Mouse (Mus musculus) forebrain, embryonic 12.5 days (tissue): ENCODE measurements around the gene Trim56. TPM values are rescaled to one million over a fixed set of nuclear protein-coding genes. Genes with fewer than 3 reads are reported as not detected.
A peak's percentile ranks its signal among the peaks of the same experiment; 100 is the strongest.
"Not testable (repeated sequence)": the region's sequence is repeated elsewhere in the genome, so short reads cannot be mapped to it uniquely, and the experiment has no call there.

ENCODE experiments used
- ATAC-seq: fragments of 200-750 bp; cut with Nextera tagmentation; 2 replicates; pipeline ENCODE4 v1.8.0; 2017; ENCODE audit warnings: moderate TSS enrichment; ENCODE audit not compliant: low FRiP score
- H3K27ac ChIP-seq: fragments of 300-500 bp; sonication (generic); 2 replicates; pipeline ENCODE4 v1.5.1; 2016; ENCODE audit warnings: mild to moderate bottlenecking
- H3K27me3 ChIP-seq: fragments of 300-500 bp; sonication (generic); 2 replicates; pipeline ENCODE4 v1.6.1; 2016; ENCODE audit warnings: mild to moderate bottlenecking
- H3K36me3 ChIP-seq: fragments of 300-500 bp; sonication (generic); replicated peaks from 2 replicates; pipeline ENCODE4 v1.6.1; 2016; ENCODE audit warnings: mild to moderate bottlenecking
- H3K4me1 ChIP-seq: fragments of 300-500 bp; sonication (generic); 2 replicates; pipeline ENCODE4 v1.6.1; 2016
- H3K4me2 ChIP-seq: fragments of 300-500 bp; sonication (generic); 2 replicates; pipeline ENCODE4 v1.6.1; 2016; ENCODE audit warnings: mild to moderate bottlenecking, moderate library complexity
- H3K4me3 ChIP-seq: fragments of 300-500 bp; sonication (generic); replicated peaks from 2 replicates; pipeline ENCODE4 v1.5.1; 2016; ENCODE audit warnings: mild to moderate bottlenecking
- H3K9ac ChIP-seq: fragments of 300-500 bp; sonication (generic); 2 replicates; pipeline ENCODE4 v1.6.1; 2016; ENCODE audit warnings: mild to moderate bottlenecking
- H3K9me3 ChIP-seq: fragments of 300-500 bp; sonication (generic); 2 replicates; pipeline ENCODE4 v1.6.1; 2016
- WGBS: fragments of 180-500 bp; shearing (Covaris S2); methylation state at CpG from one replicate; pipeline ENCODE4 v1.1.7; 2016; 5-methylcytosine and 5-hydroxymethylcytosine counted together
- polyA plus RNA-seq: library from polyadenylated mRNA; unstranded; fragments of >200 nt; fragmentation: Nextera tagmentation; extraction: Ambion mirVana; gene quantifications from 2 replicates; pipeline ENCODE4 v1.2.1, GENCODE M21; 2016

Trim56 gene
- 5.6 and 6.8 TPM in 2 replicates for polyA plus RNA-seq

- 14% methylated on average over 29 of the region's 29 CpGs for WGBS
- no peak for ATAC-seq
- peaks cover 18% of the 10 kb centered on the region for H3K36me3 ChIP-seq
- peak within 1 kb of the TSS; percentile 52 for H3K4me3 ChIP-seq
- H3K27me3 ChIP-seq = no peaks in the 10 kb centered on the region
- H3K9ac ChIP-seq = peak within 1 kb of the TSS; percentile 70
- no peaks in the 10 kb centered on the region for H3K9me3 ChIP-seq
- peaks cover 18% of the 10 kb centered on the region for H3K4me1 ChIP-seq
- peak within 1 kb of the TSS; percentile 50; the same call in 1 of the 2 replicates for H3K27ac ChIP-seq
- H3K4me2 ChIP-seq = peak within 1 kb of the TSS; percentile 66
Measured at GRCm38 (mm10) chr5:137115866-137116847, at the start of gene Trim56. Gene Trim56, minus strand, starts transcription at chr5:137116209.

- Histone ChIP-seq H3K4me2 (no peak overlapping the region), H3K4me1 (no peaks in the 10 kb centered on the region), H3K36me3 (no peaks in the 10 kb centered on the region), H3K27ac (no peak overlapping the region), H3K9me3 (peaks cover 10% of the 10 kb centered on the region; the same call in 1 of the 2 replicates), H3K27me3 (no peaks in the 10 kb centered on the region), H3K4me3 (no peak overlapping the region), H3K9ac (no peak overlapping the region)
- ATAC-seq = no peak
- WGBS = 69% methylated on average over 4 of the region's 4 CpGs
Measured at GRCm38 (mm10) chr5:137161853-137162252, 45.8 kb upstream of the Trim56 start.

GRCm38 (mm10) chr5:137159461-137159860, 43.5 kb upstream of the Trim56 start:
- Histone ChIP-seq H3K9ac (no peak overlapping the region), H3K4me3 (no peak overlapping the region), H3K27ac (no peak overlapping the region), H3K27me3 (no peaks in the 10 kb centered on the region), H3K9me3 (peaks cover 23% of the 10 kb centered on the region; the same call in 1 of the 2 replicates), H3K36me3 (no peaks in the 10 kb centered on the region), H3K4me2 (no peak overlapping the region), H3K4me1 (no peaks in the 10 kb centered on the region)
- no peak for ATAC-seq
- 27% methylated on average over 11 of the region's 11 CpGs for WGBS

GRCm38 (mm10) chr5:137153289-137153688, 37.3 kb upstream of the Trim56 start:
- ATAC-seq = no peak
- H3K27ac ChIP-seq = no peak overlapping the region
- no peaks in the 10 kb centered on the region for H3K4me1 ChIP-seq
- H3K36me3 ChIP-seq = no peaks in the 10 kb centered on the region
- WGBS = 94% methylated on average over 5 of the region's 5 CpGs
- no peak overlapping the region for H3K4me2 ChIP-seq
- no peak overlapping the region for H3K4me3 ChIP-seq
- no peaks in the 10 kb centered on the region for H3K27me3 ChIP-seq
- H3K9me3 ChIP-seq = peaks cover 49% of the 10 kb centered on the region
- no peak overlapping the region for H3K9ac ChIP-seq

GRCm38 (mm10) chr5:137152623-137153022, 36.6 kb upstream of the Trim56 start:
- no peak overlapping the region for H3K4me3 ChIP-seq
- H3K27me3 ChIP-seq = no peaks in the 10 kb centered on the region
- ATAC-seq = no peak
- peaks cover 49% of the 10 kb centered on the region for H3K9me3 ChIP-seq
- H3K36me3 ChIP-seq = no peaks in the 10 kb centered on the region
- 58% methylated on average over 2 of the region's 2 CpGs for WGBS
- H3K4me2 ChIP-seq = no peak overlapping the region
- H3K9ac ChIP-seq = no peak overlapping the region
- no peak overlapping the region for H3K27ac ChIP-seq
- H3K4me1 ChIP-seq = no peaks in the 10 kb centered on the region

GRCm38 (mm10) chr5:137149272-137149882, 33.4 kb upstream of the Trim56 start, which contains the start of gene Muc3:
Gene Muc3, minus strand, starts transcription at chr5:137149322.
- not testable (repeated sequence) for H3K9ac ChIP-seq, H3K36me3 ChIP-seq, H3K27ac ChIP-seq, H3K27me3 ChIP-seq, ATAC-seq, H3K4me3 ChIP-seq, H3K4me1 ChIP-seq, H3K4me2 ChIP-seq
- peaks cover 29% of the 10 kb centered on the region for H3K9me3 ChIP-seq

- Histone ChIP-seq H3K27ac (no peak overlapping the region), H3K4me1 (no peaks in the 10 kb centered on the region), H3K36me3 (no peaks in the 10 kb centered on the region), H3K27me3 (no peaks in the 10 kb centered on the region), H3K9ac (no peak overlapping the region), H3K4me3 (no peak overlapping the region), H3K4me2 (no peak overlapping the region), H3K9me3 (no peaks in the 10 kb centered on the region)
- 36% methylated on average over 3 of the region's 3 CpGs for WGBS
- no peak for ATAC-seq
Measured at GRCm38 (mm10) chr5:137140836-137141235, 24.8 kb upstream of the Trim56 start.

GRCm38 (mm10) chr5:137138977-137139376, 23.0 kb upstream of the Trim56 start:
- Histone ChIP-seq H3K4me2 (no peak overlapping the region), H3K9ac (no peak overlapping the region), H3K36me3 (no peaks in the 10 kb centered on the region), H3K9me3 (0 out of 2 replicates have a peak, but pooled peaks cover 4% of the 10 kb centered on the region), H3K4me3 (no peak overlapping the region), H3K27ac (no peak overlapping the region), H3K4me1 (no peaks in the 10 kb centered on the region), H3K27me3 (no peaks in the 10 kb centered on the region)
- 88% methylated on average over 10 of the region's 10 CpGs for WGBS
- ATAC-seq = no peak

- Histone ChIP-seq H3K9ac (no peak overlapping the region), H3K27ac (no peak overlapping the region), H3K4me3 (no peak overlapping the region), H3K9me3 (0 out of 2 replicates have a peak, but pooled peaks cover 4% of the 10 kb centered on the region), H3K36me3 (no peaks in the 10 kb centered on the region), H3K4me1 (no peaks in the 10 kb centered on the region), H3K4me2 (no peak overlapping the region), H3K27me3 (0 out of 2 replicates have a peak, but pooled peaks cover 3% of the 10 kb centered on the region)
- 41% methylated on average over 11 of the region's 11 CpGs for WGBS
- ATAC-seq = no peak
Measured at GRCm38 (mm10) chr5:137134959-137135358, 18.9 kb upstream of the Trim56 start.

- Histone ChIP-seq H3K4me2 (no peak overlapping the region), H3K9ac (no peak overlapping the region), H3K9me3 (0 out of 2 replicates have a peak, but pooled peaks cover 4% of the 10 kb centered on the region), H3K27ac (no peak overlapping the region), H3K36me3 (no peaks in the 10 kb centered on the region), H3K4me3 (no peak overlapping the region), H3K27me3 (0 out of 2 replicates have a peak, but pooled peaks cover 3% of the 10 kb centered on the region), H3K4me1 (no peaks in the 10 kb centered on the region)
- 0 out of 2 replicates have a peak, but pooled peaks have one; percentile 6 for ATAC-seq
- under 1% methylated on average over 3 of the region's 3 CpGs for WGBS
Measured at GRCm38 (mm10) chr5:137131490-137131889, 15.5 kb upstream of the Trim56 start.

- H3K4me2 ChIP-seq = no peak overlapping the region
- no peak for ATAC-seq
- no peaks in the 10 kb centered on the region for H3K4me1 ChIP-seq
- H3K36me3 ChIP-seq = no peaks in the 10 kb centered on the region
- H3K27me3 ChIP-seq = 0 out of 2 replicates have a peak, but pooled peaks cover 3% of the 10 kb centered on the region
- no peak overlapping the region for H3K9ac ChIP-seq
- H3K27ac ChIP-seq = 0 out of 2 replicates have a peak overlapping the region, but pooled peaks have one; percentile 19
- 28% methylated on average over 5 of the region's 5 CpGs for WGBS
- H3K4me3 ChIP-seq = no peak overlapping the region
- no peaks in the 10 kb centered on the region for H3K9me3 ChIP-seq
Measured at GRCm38 (mm10) chr5:137129281-137129680, 13.3 kb upstream of the Trim56 start.

GRCm38 (mm10) chr5:137123516-137123915, 7.5 kb upstream of the Trim56 start:
- 88% methylated on average over 4 of the region's 4 CpGs for WGBS
- Histone ChIP-seq H3K9ac (no peak overlapping the region), H3K27ac (peak overlapping the region; percentile 70), H3K4me3 (no peak overlapping the region), H3K36me3 (no peaks in the 10 kb centered on the region), H3K4me2 (no peak overlapping the region), H3K4me1 (peaks cover 14% of the 10 kb centered on the region), H3K9me3 (no peaks in the 10 kb centered on the region), H3K27me3 (no peaks in the 10 kb centered on the region)
- no peak for ATAC-seq
